24 mouse cellular contexts compared by ENCODE assay signal in genomic region chr11:11774893-11775292, GRCm38 (mm10).
"Had no signal": no experiment of that assay in that cellular context is flagged by ENCODE, and none has a peak within 500 bp of the region (broad histone marks: within the 10 kb centered on the region; RNA-seq: fewer than 3 reads in every experiment).

No protein-coding gene starts in this region.

- ATAC-seq: hindbrain, embryonic 16.5 days; intestine, embryonic 15.5 days; intestine, postnatal 0 days; liver, embryonic 12.5 days had no signal

- H3K4me2 ChIP-seq: heart, embryonic 11.5 days; hindbrain, embryonic 12.5 days; hindbrain, embryonic 14.5 days; intestine, embryonic 15.5 days; limb, embryonic 13.5 days; limb, embryonic 15.5 days; liver, embryonic 12.5 days had no signal

- H3K9me3 ChIP-seq: hindbrain, embryonic 10.5 days; hindbrain, embryonic 12.5 days; intestine, embryonic 15.5 days; limb, embryonic 13.5 days; limb, embryonic 15.5 days; liver, embryonic 12.5 days had no signal

- H3K9ac ChIP-seq: hindbrain, embryonic 12.5 days; hindbrain, embryonic 14.5 days; intestine, embryonic 15.5 days; limb, embryonic 13.5 days; limb, embryonic 15.5 days; liver, embryonic 12.5 days had no signal

- H3K4me3 ChIP-seq: gastrocnemius, adult 2 months; hindbrain, embryonic 10.5 days; hindbrain, embryonic 12.5 days; intestine, embryonic 15.5 days; layer of hippocampus, adult 2 months; left cerebral cortex, adult 2 months; limb, embryonic 13.5 days; limb, embryonic 15.5 days; liver, embryonic 12.5 days had no signal

- H3K36me3 ChIP-seq: hindbrain, embryonic 10.5 days; hindbrain, embryonic 12.5 days; intestine, embryonic 15.5 days; limb, embryonic 13.5 days; limb, embryonic 15.5 days had no signal

- H3K27ac ChIP-seq: gastrocnemius, adult 2 months; hindbrain, embryonic 10.5 days; hindbrain, embryonic 12.5 days; hindbrain, embryonic 14.5 days; intestine, embryonic 15.5 days; layer of hippocampus, adult 2 months; left cerebral cortex, adult 2 months; limb, embryonic 13.5 days; limb, embryonic 15.5 days; liver, embryonic 12.5 days had no signal

- DNase-seq: gastrocnemius, adult 2 months; gastrocnemius, postnatal 10 days; gastrocnemius, postnatal 25 days; heart, adult 18-20 months; heart, postnatal 10 days; heart, postnatal 4 days; kidney, adult 18-20 months; kidney, adult 8-10 months; kidney, postnatal 10 days; kidney, postnatal 25 days; kidney, postnatal 4 days; left cerebral cortex, postnatal 4 days had no signal

- H3K27me3 ChIP-seq: hindbrain, embryonic 12.5 days; intestine, embryonic 15.5 days; limb, embryonic 13.5 days; limb, embryonic 15.5 days; liver, embryonic 12.5 days had no signal

- H3K4me1 ChIP-seq: hindbrain, embryonic 10.5 days; hindbrain, embryonic 12.5 days; intestine, embryonic 15.5 days; limb, embryonic 13.5 days; limb, embryonic 15.5 days; liver, embryonic 12.5 days had no signal
